Mouse (Mus musculus) adrenal gland, postnatal 4 days (tissue): ENCODE results near the gene Igdcc4. TPM values are rescaled to one million over a fixed set of nuclear protein-coding genes. Genes with fewer than 3 reads are reported as not detected.

ENCODE experiments used
- DNase-seq, 2 experiments: peaks; one replicate each; pipeline ENCODE4 v3.0.0; 2021 to 2022; ENCODE audit warnings: low spot score in 2 of 2, mixed read lengths in 2 of 2
- total RNA-seq, 2 experiments: library from RNA; stranded (reverse); gene quantifications; 2 replicates each; pipeline ENCODE4 v1.2.3; 2021

Gene Igdcc4
- total RNA-seq, 2 experiments from 2014 or later, result 36.6 to 41.9 TPM

GRCm38 (mm10) chr9:65154692-65155455, 53.6 kb downstream of the Igdcc4 start:
- DNase-seq, result no peak

- DNase-seq, result no peak
These were observed 55.3 kb downstream of the Igdcc4 start for GRCm38 (mm10) chr9:65156604-65157003.

- no peak for DNase-seq
These were observed 56.3 kb downstream of the Igdcc4 start for GRCm38 (mm10) chr9:65157631-65158030.

- DNase-seq, result no peak
These were observed 59.9 kb downstream of the Igdcc4 start for GRCm38 (mm10) chr9:65161188-65161587.

- no peak for DNase-seq
These were observed 60.6 kb downstream of the Igdcc4 start for GRCm38 (mm10) chr9:65161881-65162280.

- DNase-seq, result no peak
These were observed 61.7 kb downstream of the Igdcc4 start for GRCm38 (mm10) chr9:65162711-65163639.

GRCm38 (mm10) chr9:65164870-65165269, 63.6 kb downstream of the Igdcc4 start:
- no peak for DNase-seq

GRCm38 (mm10) chr9:65166386-65166785, 65.1 kb downstream of the Igdcc4 start:
- no peak for DNase-seq

GRCm38 (mm10) chr9:65168534-65168933, 67.2 kb downstream of the Igdcc4 start:
- no peak for DNase-seq

- DNase-seq, result no peak
These were observed 67.7 kb downstream of the Igdcc4 start for GRCm38 (mm10) chr9:65168952-65169351.

- DNase-seq, result no peak
These were observed 71.4 kb downstream of the Igdcc4 start for GRCm38 (mm10) chr9:65172654-65173053.

- no peak for DNase-seq
These were observed 74.1 kb downstream of the Igdcc4 start for GRCm38 (mm10) chr9:65175234-65175938.

GRCm38 (mm10) chr9:65175939-65176871, 74.9 kb downstream of the Igdcc4 start:
- DNase-seq, result no peak

- DNase-seq, result no peak
These were observed 76.2 kb downstream of the Igdcc4 start for GRCm38 (mm10) chr9:65177497-65177896.

- no peak for DNase-seq
These were observed 76.6 kb downstream of the Igdcc4 start for GRCm38 (mm10) chr9:65177912-65178311.

GRCm38 (mm10) chr9:65178336-65179213, 77.3 kb downstream of the Igdcc4 start:
- DNase-seq, result no peak

GRCm38 (mm10) chr9:65179817-65180624, 78.7 kb downstream of the Igdcc4 start:
- DNase-seq, result no peak
